Mouse (Mus musculus) hindbrain, embryonic 11.5 days (tissue): ENCODE data around the gene Pick1. TPM values are rescaled to one million over a fixed set of nuclear protein-coding genes. Genes with fewer than 3 reads are reported as not detected.

Experiments used
- ATAC-seq: fragments of 200-750 bp; cut with Nextera tagmentation; 2 replicates; pipeline ENCODE4 v1.8.0; 2017; ENCODE audit warnings: mild to moderate bottlenecking, moderate TSS enrichment, moderate library complexity; ENCODE audit not compliant: low FRiP score
- DNase-seq: peaks from one replicate; pipeline ENCODE4 v3.0.0-alpha.2; 2015; ENCODE audit warnings: low spot score
- H3K27ac ChIP-seq: fragments of 300-500 bp; sonication (generic); 2 replicates; pipeline ENCODE4 v1.5.1; 2014; ENCODE audit warnings: mild to moderate bottlenecking, low read depth, low read length
- H3K27me3 ChIP-seq: fragments of 300-500 bp; sonication (generic); 2 replicates; pipeline ENCODE4 v1.6.1; 2014; ENCODE audit warnings: mild to moderate bottlenecking, low read length, moderate library complexity, mixed read lengths; ENCODE audit not compliant: control insufficient read depth, insufficient read depth
- H3K36me3 ChIP-seq: fragments of 300-500 bp; sonication (generic); 2 replicates; pipeline ENCODE4 v1.6.1; 2014; ENCODE audit warnings: mild to moderate bottlenecking, low read length, moderate library complexity, mixed read lengths; ENCODE audit not compliant: control insufficient read depth, insufficient read depth
- H3K4me1 ChIP-seq: fragments of 300-500 bp; sonication (generic); replicated peaks from 2 replicates; pipeline ENCODE4 v1.6.1; 2014; ENCODE audit warnings: low read length, mixed read lengths; ENCODE audit not compliant: control insufficient read depth, insufficient read depth
- H3K4me2 ChIP-seq: fragments of 300-500 bp; sonication (generic); replicated peaks from 2 replicates; pipeline ENCODE4 v1.6.1; 2014; ENCODE audit warnings: mild to moderate bottlenecking, low read depth, low read length
- H3K4me3 ChIP-seq: fragments of 300-500 bp; sonication (generic); 2 replicates; pipeline ENCODE4 v1.5.1; 2014; ENCODE audit warnings: low read depth, low read length
- H3K9ac ChIP-seq: fragments of 300-500 bp; sonication (generic); 2 replicates; pipeline ENCODE4 v1.6.1; 2014; ENCODE audit warnings: low read depth, low read length
- H3K9me3 ChIP-seq: fragments of 300-500 bp; sonication (generic); 2 replicates; pipeline ENCODE4 v1.6.1; 2016; ENCODE audit warnings: low read length; ENCODE audit not compliant: control insufficient read depth
- WGBS: fragments of 180-500 bp; shearing (Covaris S2); extraction: QIAGEN DNeasy Blood & Tissue Kit; methylation state at CpG from one replicate; pipeline ENCODE4 v1.1.7; 2014; 5-methylcytosine and 5-hydroxymethylcytosine counted together
- polyA plus RNA-seq: library from polyadenylated mRNA; unstranded; fragments of >200 nt; fragmentation: Nextera tagmentation; extraction: Ambion mirVana; gene quantifications from 2 replicates; pipeline ENCODE4 v1.2.1, GENCODE M21; 2014

The Pick1 gene
- polyA plus RNA-seq, 1 experiment from 2014 or later = 28.0 TPM

DNA sequence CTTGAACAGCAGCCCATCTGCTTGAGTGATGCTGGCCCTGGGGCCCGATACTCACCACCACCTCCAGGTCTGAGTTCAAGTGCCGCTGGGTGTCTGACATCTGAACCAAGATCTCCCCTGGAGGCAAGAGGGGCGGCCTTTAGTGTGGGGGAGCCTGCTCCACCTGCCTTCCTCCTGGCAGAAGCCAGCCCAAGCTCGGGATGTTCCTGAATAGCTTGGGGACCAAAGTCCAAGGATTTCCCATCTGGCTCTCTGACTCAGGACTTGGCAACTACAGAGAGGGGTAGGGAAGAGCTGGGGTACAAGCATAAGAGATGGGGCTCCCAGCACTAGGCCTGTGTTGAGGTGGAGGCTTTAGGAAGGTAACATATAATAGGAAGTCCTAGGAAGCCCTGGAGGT lies 54.4 kb downstream of the Pick1 start:
- DNase-seq (no peak), ATAC-seq (no peak)
- Histone ChIP-seq H3K27ac (no peak overlapping the region), H3K36me3 (no peaks in the 10 kb centered on the region), H3K4me3 (no peak overlapping the region), H3K4me1 (no peaks in the 10 kb centered on the region), H3K9me3 (no peaks in the 10 kb centered on the region), H3K27me3 (no peaks in the 10 kb centered on the region), H3K4me2 (no peak overlapping the region), H3K9ac (no peak overlapping the region)
- 84% methylated on average over 4 of the region's 4 CpGs for WGBS

DNA sequence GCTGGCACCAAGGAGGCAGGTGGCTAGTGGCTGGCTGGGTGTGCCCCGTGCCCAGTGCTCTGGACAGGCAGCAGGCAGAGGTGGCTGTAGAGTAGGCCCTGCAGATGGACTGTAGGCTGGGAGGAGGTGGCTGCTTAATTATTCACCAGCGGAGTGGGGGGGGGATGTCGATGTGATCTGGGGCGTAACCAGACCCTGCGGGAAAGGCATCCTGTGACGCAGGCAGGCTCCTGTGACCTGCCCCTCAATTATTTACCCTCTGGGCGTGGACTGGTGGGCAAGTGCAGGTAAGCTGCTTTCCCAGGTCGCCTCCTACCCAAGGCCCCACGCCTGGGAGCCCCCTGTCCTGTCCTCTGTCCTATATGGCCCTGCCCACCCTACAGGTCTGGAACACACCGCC lies 56.4 kb downstream of the Pick1 start, which contains the start of gene Baiap2l2:
TSS of gene Baiap2l2 (minus strand) at position 139 of the 400 bp plus-strand sequence.
- H3K27ac ChIP-seq = no peak within 1 kb of the TSS
- H3K4me3 ChIP-seq = no peak within 1 kb of the TSS
- no peak within 1 kb of the TSS for H3K9ac ChIP-seq
- H3K27me3 ChIP-seq = no peaks in the 10 kb centered on the region
- H3K36me3 ChIP-seq = no peaks in the 10 kb centered on the region
- H3K9me3 ChIP-seq = no peaks in the 10 kb centered on the region
- no peak within 1 kb of the TSS for H3K4me2 ChIP-seq
- WGBS = 66% methylated on average over 10 of the region's 10 CpGs
- DNase-seq = no peak
- no peak for ATAC-seq
- no peaks in the 10 kb centered on the region for H3K4me1 ChIP-seq

DNA sequence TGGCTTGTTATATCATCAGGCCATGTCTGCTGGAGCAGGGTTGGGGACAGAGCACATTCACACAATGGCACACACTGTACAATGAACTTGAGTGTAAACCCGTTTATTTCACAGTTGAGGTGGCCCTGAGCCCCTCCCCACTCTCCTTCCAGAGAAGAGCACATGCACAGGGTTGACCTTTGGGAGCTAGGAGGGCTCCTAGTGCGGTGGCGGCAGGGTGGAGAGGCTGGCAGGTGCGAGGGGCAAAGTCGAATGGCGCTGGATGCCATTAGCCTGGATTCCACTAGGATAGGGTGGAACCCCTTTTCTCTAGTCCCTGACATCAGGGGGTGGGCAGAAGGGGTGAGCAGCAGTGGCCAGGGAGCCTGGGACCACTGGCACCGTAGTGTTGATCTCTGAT lies 57.2 kb downstream of the Pick1 start:
- DNase-seq (no peak), ATAC-seq (no peak)
- Histone ChIP-seq H3K4me1 (no peaks in the 10 kb centered on the region), H3K4me3 (no peak overlapping the region), H3K4me2 (no peak overlapping the region), H3K36me3 (no peaks in the 10 kb centered on the region), H3K27me3 (no peaks in the 10 kb centered on the region), H3K9ac (no peak overlapping the region), H3K9me3 (no peaks in the 10 kb centered on the region), H3K27ac (no peak overlapping the region)
- 91% methylated on average over 7 of the region's 7 CpGs for WGBS

DNA sequence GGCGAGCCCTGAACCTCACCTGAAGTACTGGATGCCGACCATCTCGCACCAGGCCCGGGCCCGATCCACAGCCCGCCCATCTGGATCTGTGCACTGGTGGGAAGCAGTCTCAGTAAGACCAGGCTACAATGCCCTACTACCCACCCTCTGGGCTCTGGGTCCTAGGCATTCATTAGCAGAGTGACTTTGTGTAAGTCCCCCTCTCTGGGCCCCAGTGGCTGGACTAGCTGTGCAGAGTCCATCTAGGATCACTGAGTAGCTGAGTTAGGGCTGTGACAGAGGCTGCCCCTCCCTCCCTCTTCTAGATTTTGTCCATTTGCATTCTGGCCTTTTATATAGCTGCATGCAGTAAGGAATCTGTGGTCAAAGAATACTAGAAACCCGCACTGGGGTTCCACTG lies 58.1 kb downstream of the Pick1 start:
- H3K9me3 ChIP-seq = no peaks in the 10 kb centered on the region
- H3K9ac ChIP-seq = no peak overlapping the region
- ATAC-seq (no peak), DNase-seq (no peak)
- no peaks in the 10 kb centered on the region for H3K36me3 ChIP-seq
- no peaks in the 10 kb centered on the region for H3K4me1 ChIP-seq
- 90% methylated on average over 7 of the region's 7 CpGs for WGBS
- no peak overlapping the region for H3K4me2 ChIP-seq
- H3K27ac ChIP-seq = no peak overlapping the region
- no peak overlapping the region for H3K4me3 ChIP-seq
- no peaks in the 10 kb centered on the region for H3K27me3 ChIP-seq

DNA sequence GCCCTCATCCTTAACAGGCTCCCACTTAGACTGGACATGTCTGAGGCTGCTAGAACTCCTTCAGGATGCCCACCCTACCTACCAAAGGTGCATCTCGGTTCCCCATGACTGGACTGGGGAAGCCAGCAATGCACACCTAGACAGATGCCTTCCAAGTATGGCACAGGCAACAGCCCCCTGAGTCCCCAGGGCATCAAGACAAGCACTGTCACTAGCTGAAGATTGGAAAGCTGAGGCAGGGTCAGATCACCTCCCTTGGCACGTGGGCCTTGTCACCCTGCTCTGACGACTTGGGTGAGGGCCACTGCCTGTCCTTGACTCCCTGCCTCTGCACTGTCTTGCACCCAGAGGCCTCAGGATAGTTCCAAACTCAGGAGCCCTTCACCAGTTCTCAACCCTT lies 59.4 kb downstream of the Pick1 start:
- Histone ChIP-seq H3K9ac (no peak overlapping the region), H3K4me2 (no peak overlapping the region), H3K27ac (no peak overlapping the region), H3K27me3 (no peaks in the 10 kb centered on the region), H3K4me3 (no peak overlapping the region), H3K4me1 (no peaks in the 10 kb centered on the region), H3K36me3 (no peaks in the 10 kb centered on the region), H3K9me3 (no peaks in the 10 kb centered on the region)
- DNase-seq = no peak
- WGBS = 91% methylated on average over 3 of the region's 3 CpGs
- no peak for ATAC-seq

DNA sequence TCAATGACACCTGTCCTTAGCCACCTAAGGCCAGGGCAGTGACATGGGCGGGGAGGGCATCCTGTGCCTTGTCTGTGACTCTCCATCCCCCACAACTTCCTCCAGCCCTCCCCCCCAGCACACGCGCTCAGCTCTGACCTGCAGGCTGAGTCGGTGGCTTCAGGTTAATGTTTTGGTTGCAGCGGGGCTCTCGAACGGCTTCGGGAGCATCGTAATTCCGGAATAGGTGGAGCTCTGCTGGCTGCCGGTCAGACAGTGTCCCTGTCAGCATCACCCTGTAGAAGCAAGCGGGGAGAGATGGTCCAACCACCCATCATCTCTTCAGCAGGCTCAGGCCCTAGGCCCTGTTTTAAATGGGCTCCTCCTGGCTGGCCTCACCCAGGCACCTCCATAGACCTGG lies 60.5 kb downstream of the Pick1 start:
- H3K9ac ChIP-seq = no peak overlapping the region
- 91% methylated on average over 12 of the region's 12 CpGs for WGBS

DNA sequence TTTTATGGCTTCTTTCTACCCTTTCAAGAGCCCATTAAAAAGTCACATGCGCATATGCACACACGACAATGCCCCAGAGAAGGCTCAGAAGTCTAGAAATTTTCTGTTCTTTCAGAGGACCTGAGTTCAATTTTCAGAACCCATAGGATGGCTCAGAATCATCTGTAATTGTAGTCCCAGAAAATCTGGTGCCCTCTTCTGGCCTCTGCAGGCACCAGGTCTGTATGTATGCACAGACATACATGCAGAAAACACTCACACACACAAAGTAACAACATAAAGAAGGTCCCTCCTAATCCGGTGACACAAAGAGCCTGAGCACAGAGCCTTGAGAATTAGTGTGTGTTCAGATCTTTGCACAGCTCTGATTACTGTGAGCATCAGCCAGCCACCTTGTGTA lies 61.4 kb downstream of the Pick1 start:
- ATAC-seq = no peak
- WGBS = 78% methylated on average over 3 of the region's 3 CpGs

More for the DNA sequence above, 60.5 kb downstream of the Pick1 start:
- Histone ChIP-seq H3K4me1 (no peaks in the 10 kb centered on the region), H3K36me3 (no peaks in the 10 kb centered on the region), H3K4me2 (no peak overlapping the region), H3K27me3 (no peaks in the 10 kb centered on the region), H3K4me3 (no peak overlapping the region), H3K9me3 (no peaks in the 10 kb centered on the region), H3K27ac (no peak overlapping the region)
- ATAC-seq (no peak), DNase-seq (no peak)

DNA sequence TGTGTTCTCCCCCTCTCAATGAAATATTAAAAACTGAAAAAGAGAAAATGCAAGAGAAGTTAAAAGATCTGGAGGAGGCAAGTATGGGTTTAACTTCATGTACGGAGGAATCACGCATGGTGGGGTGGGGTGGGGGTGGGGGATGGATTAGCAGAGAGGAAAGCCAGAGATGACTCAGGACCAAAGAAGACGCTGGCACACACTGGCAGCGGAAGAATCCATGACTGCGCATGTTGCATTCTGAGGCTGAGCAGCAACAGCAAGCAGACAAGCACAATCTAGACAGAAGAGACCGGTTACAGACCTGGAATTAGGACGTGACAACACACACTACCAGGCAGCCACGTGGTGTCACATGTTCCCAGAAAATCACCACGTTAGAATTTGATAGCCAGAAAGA lies 63.8 kb downstream of the Pick1 start:
- Histone ChIP-seq H3K27ac (no peak overlapping the region), H3K4me3 (no peak overlapping the region), H3K27me3 (no peaks in the 10 kb centered on the region), H3K9ac (no peak overlapping the region), H3K4me1 (no peaks in the 10 kb centered on the region), H3K9me3 (no peaks in the 10 kb centered on the region), H3K4me2 (no peak overlapping the region), H3K36me3 (no peaks in the 10 kb centered on the region)
- no peak for ATAC-seq
- WGBS = 92% methylated on average over 9 of the region's 9 CpGs
- no peak for DNase-seq

More for the DNA sequence above, 61.4 kb downstream of the Pick1 start:
- DNase-seq = no peak
- Histone ChIP-seq H3K9me3 (no peaks in the 10 kb centered on the region), H3K4me2 (no peak overlapping the region), H3K36me3 (no peaks in the 10 kb centered on the region), H3K27ac (no peak overlapping the region), H3K27me3 (no peaks in the 10 kb centered on the region), H3K4me1 (no peaks in the 10 kb centered on the region), H3K4me3 (no peak overlapping the region), H3K9ac (no peak overlapping the region)

DNA sequence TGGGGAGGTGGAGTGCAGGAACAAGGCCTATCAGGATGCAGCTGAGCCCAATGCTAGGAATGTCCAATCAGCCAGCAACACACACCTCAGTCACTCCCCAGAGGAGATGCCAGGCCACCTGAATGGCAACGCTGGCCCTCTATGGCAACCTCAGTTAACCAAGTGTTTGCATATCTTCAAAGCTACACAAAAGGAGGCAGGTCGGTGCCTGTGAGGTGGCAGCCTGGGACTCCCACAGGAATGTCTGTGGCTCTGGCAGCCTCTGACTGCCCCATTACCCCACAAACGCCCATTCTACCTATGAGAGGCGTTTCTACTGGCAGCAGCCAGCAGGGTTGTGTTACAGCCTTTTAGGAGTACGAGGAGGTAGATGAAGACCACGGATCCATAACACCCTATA lies 69.6 kb downstream of the Pick1 start:
- Histone ChIP-seq H3K9me3 (no peaks in the 10 kb centered on the region), H3K27me3 (no peaks in the 10 kb centered on the region), H3K27ac (no peak overlapping the region), H3K4me2 (no peak overlapping the region), H3K4me3 (no peak overlapping the region), H3K9ac (no peak overlapping the region), H3K4me1 (no peaks in the 10 kb centered on the region), H3K36me3 (no peaks in the 10 kb centered on the region)
- no peak for ATAC-seq
- WGBS = 84% methylated on average over 6 of the region's 6 CpGs
- DNase-seq = no peak
